Mouse (Mus musculus): ENCODE results near the gene Medag. TPM values are rescaled to one million over a fixed set of nuclear protein-coding genes. Genes with fewer than 3 reads are reported as not detected.

The Medag gene
- polyA plus RNA-seq, 1 experiment from 2014 or later = 1.6 TPM

DNA sequence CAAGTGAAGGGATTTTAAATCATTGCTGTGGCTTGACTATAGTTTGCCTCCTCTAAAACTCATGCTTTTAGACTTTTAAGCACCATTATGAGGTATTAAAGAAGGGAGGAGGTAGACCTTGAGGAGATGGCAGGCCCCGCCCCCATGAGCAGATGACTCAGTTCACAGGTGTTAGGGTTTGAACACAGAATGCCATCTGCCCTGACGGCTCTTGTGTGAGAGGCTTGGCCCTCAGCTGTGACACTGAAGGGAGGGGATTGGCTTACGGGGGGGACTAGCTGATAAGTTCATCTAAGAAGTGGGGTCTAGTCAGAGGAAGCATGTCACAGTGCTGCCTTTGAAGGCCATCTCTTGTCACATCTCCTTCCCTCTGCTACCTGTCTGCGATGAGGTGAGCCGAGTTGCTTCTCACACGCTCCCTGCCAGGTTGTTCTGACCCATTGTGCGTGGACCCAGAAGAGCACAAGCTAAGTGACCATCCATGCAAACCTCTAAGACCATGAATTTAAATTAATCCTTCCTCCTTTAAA lies 10.0 kb upstream of the Medag start:
- 85% methylated on average over 7 of the region's 7 CpGs for WGBS
- ATAC-seq (ENCODE audit: insufficient read depth) = no peak

DNA sequence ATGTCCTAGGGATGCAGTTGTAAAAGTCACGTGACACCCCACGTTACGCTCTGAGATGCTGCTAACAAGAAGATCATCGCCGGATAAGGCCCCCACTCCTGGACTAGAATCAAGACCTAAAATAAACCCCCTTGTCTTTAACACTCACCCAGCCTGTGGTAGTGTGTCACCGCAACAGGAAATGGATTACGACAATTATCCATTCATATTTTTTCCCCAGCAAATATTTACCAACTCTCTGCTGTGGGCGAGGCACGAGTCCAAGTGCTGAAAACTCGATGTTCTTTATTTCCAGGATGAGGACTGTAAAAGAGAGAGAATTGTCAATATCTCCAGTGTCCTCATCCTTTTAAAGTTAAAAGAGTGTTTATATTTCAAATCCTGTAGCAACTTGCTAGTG lies 9.5 kb upstream of the Medag start:
- Histone ChIP-seq H3K4me2 (no peak overlapping the region), H3K36me3 (ENCODE audit: insufficient read depth) (no peaks in the 10 kb centered on the region), H3K4me3 (ENCODE audit: low read depth, low read length) (no peak overlapping the region), H3K27me3 (ENCODE audit: insufficient read depth, low read length) (no peaks in the 10 kb centered on the region), H3K27ac (ENCODE audit: low read depth) (no peak overlapping the region), H3K9me3 (ENCODE audit: low read depth, low read length) (no peaks in the 10 kb centered on the region), H3K9ac (no peak overlapping the region), H3K4me1 (ENCODE audit: insufficient read depth) (peaks cover 6% of the 10 kb centered on the region)
- ATAC-seq (ENCODE audit: insufficient read depth) (no peak), DNase-seq (peak; percentile 50)
- no peak for TF ChIP-seq CTCF (IDR thresholded peaks at IDR 0.05; ENCODE audit: low read depth)
- 37% methylated on average over 10 of the region's 10 CpGs for WGBS

More for the DNA sequence above, 10.0 kb upstream of the Medag start:
- Histone ChIP-seq H3K4me2 (no peak overlapping the region), H3K9ac (no peak overlapping the region), H3K27me3 (ENCODE audit: insufficient read depth, low read length) (no peaks in the 10 kb centered on the region), H3K9me3 (ENCODE audit: low read depth, low read length) (no peaks in the 10 kb centered on the region), H3K4me3 (ENCODE audit: low read depth, low read length) (no peak overlapping the region), H3K36me3 (ENCODE audit: insufficient read depth) (no peaks in the 10 kb centered on the region), H3K4me1 (ENCODE audit: insufficient read depth) (peaks cover 6% of the 10 kb centered on the region), H3K27ac (ENCODE audit: low read depth) (no peak overlapping the region)
- DNase-seq = no peak
- TF ChIP-seq CTCF (IDR thresholded peaks at IDR 0.05; ENCODE audit: low read depth) = no peak

DNA sequence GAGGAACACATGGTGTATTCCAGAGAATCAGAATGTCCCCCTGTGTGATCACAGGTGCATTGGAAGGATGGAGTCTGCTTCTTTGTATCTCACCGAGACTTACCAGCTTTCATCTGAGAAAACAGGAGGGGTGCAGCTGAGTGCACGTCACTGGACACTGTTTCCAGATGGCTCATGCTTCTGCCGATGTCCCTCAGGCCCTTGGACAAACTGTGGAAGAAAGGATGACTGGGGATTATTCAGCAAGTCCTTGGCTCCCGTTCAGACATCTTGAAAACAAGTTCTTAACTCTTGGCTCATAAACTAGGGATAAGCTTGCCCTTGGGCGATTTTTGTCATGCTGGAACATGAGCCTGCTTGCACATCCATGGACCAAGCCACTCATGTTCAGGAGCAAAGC lies 8.2 kb upstream of the Medag start:
- no peaks in the 10 kb centered on the region for H3K9me3 ChIP-seq (ENCODE audit: low read depth, low read length)
- no peak for TF ChIP-seq CTCF (IDR thresholded peaks at IDR 0.05; ENCODE audit: low read depth)
- 47% methylated on average over 5 of the region's 5 CpGs for WGBS
- no peaks in the 10 kb centered on the region for H3K27me3 ChIP-seq (ENCODE audit: insufficient read depth, low read length)
- H3K27ac ChIP-seq (ENCODE audit: low read depth) = no peak overlapping the region
- DNase-seq (peak; percentile 59), ATAC-seq (ENCODE audit: insufficient read depth) (peak; percentile 14; the same call in 1 of the 2 replicates)
- no peak overlapping the region for H3K4me3 ChIP-seq (ENCODE audit: low read depth, low read length)
- H3K4me1 ChIP-seq (ENCODE audit: insufficient read depth) = peaks cover 5% of the 10 kb centered on the region
- no peak overlapping the region for H3K4me2 ChIP-seq
- no peak overlapping the region for H3K9ac ChIP-seq
- no peaks in the 10 kb centered on the region for H3K36me3 ChIP-seq (ENCODE audit: insufficient read depth)

DNA sequence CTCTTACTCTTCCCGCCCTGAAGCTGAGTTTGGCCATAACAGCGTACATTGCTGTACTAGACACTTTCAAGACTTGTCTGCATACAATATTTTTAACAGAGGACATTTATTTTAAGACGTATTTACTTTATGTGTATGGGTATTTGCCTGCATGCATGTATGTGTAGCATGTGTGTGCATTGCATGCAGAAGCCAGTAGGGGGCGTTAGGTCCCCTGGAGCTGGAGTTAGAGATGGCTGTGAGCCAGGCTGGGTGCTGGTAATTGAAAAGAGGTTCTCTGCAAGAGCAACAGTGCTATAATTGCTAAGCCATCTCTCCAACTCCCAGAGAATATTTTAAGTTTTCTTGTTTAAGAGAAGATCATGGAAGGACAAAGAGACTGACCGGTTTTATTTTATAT lies 6.8 kb upstream of the Medag start:
- H3K27ac ChIP-seq (ENCODE audit: low read depth) = no peak overlapping the region
- no peaks in the 10 kb centered on the region for H3K36me3 ChIP-seq (ENCODE audit: insufficient read depth)
- no peak overlapping the region for H3K4me2 ChIP-seq
- WGBS = 80% methylated on average over 5 of the region's 5 CpGs
- ATAC-seq (ENCODE audit: insufficient read depth) (no peak), DNase-seq (no peak)
- no peak overlapping the region for H3K4me3 ChIP-seq (ENCODE audit: low read depth, low read length)
- no peaks in the 10 kb centered on the region; the same call in 1 of the 2 replicates for H3K4me1 ChIP-seq (ENCODE audit: insufficient read depth)
- TF ChIP-seq CTCF (IDR thresholded peaks at IDR 0.05; ENCODE audit: low read depth) = peak; percentile 30
- no peak overlapping the region for H3K9ac ChIP-seq
- no peaks in the 10 kb centered on the region for H3K27me3 ChIP-seq (ENCODE audit: insufficient read depth, low read length)
- H3K9me3 ChIP-seq (ENCODE audit: low read depth, low read length) = no peaks in the 10 kb centered on the region

DNA sequence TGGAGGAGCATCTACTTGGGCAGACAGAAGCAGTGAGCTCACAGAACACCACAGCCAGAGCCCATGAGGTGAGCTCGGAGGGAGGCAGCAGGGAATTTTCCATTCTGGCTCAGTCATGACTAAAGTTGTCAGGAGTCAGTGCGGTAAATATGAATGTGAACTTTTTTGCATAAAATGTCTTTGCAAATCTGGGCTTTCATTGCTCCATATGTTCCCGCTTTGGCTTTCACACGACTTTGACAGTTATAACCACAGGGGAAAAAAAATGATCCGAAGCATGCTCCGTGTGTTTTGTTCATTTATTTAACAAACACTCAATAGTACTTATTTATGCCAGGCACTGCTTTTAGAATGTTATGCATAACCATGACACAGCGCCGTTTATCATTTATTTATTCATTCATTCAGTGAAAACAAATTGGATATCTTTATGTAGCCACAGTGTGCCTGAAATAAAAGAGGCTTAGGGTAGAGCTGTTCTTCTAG lies 4.7 kb upstream of the Medag start:
- H3K4me3 ChIP-seq (ENCODE audit: low read depth, low read length) = no peak overlapping the region
- peaks cover 3% of the 10 kb centered on the region; the same call in 1 of the 2 replicates for H3K4me1 ChIP-seq (ENCODE audit: insufficient read depth)
- H3K27me3 ChIP-seq (ENCODE audit: insufficient read depth, low read length) = no peaks in the 10 kb centered on the region
- DNase-seq (no peak), ATAC-seq (ENCODE audit: insufficient read depth) (no peak)
- H3K4me2 ChIP-seq = no peak overlapping the region
- no peak overlapping the region for H3K27ac ChIP-seq (ENCODE audit: low read depth)
- no peak for TF ChIP-seq CTCF (IDR thresholded peaks at IDR 0.05; ENCODE audit: low read depth)
- WGBS = 64% methylated on average over 8 of the region's 8 CpGs
- H3K36me3 ChIP-seq (ENCODE audit: insufficient read depth) = no peaks in the 10 kb centered on the region
- no peaks in the 10 kb centered on the region for H3K9me3 ChIP-seq (ENCODE audit: low read depth, low read length)
- H3K9ac ChIP-seq = no peak overlapping the region

DNA sequence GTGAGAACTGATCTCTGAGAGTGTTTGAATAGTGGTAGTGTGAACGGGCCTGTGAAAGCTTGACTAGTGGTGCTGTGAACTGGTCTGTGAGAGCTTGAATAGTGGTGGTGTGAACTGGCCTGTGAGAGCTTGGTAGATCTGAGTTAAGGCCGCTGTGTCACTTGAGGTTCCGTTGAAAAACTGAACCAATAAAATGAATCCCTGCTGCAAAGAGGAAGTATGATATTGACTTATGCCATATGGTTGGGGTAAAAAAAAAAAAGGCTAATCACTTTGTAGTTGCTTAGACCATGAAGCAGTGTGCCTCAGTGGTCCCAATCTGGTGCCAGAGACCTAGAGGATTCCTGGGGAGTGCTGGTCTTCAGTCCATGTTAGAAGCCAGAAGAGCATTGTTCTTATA lies 2.0 kb upstream of the Medag start:
- H3K36me3 ChIP-seq (ENCODE audit: insufficient read depth) = no peaks in the 10 kb centered on the region
- H3K4me2 ChIP-seq = no peak overlapping the region
- 81% methylated on average over 3 of the region's 3 CpGs for WGBS
- peaks cover 3% of the 10 kb centered on the region; the same call in 1 of the 2 replicates for H3K4me1 ChIP-seq (ENCODE audit: insufficient read depth)
- ATAC-seq (ENCODE audit: insufficient read depth) = no peak
- no peak overlapping the region for H3K4me3 ChIP-seq (ENCODE audit: low read depth, low read length)
- 0 out of 2 replicates have a peak, but pooled peaks cover 6% of the 10 kb centered on the region for H3K27me3 ChIP-seq (ENCODE audit: insufficient read depth, low read length)
- H3K9me3 ChIP-seq (ENCODE audit: low read depth, low read length) = no peaks in the 10 kb centered on the region
- H3K9ac ChIP-seq = no peak overlapping the region
- TF ChIP-seq CTCF (IDR thresholded peaks at IDR 0.05; ENCODE audit: low read depth) = no peak
- no peak for DNase-seq
- H3K27ac ChIP-seq (ENCODE audit: low read depth) = no peak overlapping the region

DNA sequence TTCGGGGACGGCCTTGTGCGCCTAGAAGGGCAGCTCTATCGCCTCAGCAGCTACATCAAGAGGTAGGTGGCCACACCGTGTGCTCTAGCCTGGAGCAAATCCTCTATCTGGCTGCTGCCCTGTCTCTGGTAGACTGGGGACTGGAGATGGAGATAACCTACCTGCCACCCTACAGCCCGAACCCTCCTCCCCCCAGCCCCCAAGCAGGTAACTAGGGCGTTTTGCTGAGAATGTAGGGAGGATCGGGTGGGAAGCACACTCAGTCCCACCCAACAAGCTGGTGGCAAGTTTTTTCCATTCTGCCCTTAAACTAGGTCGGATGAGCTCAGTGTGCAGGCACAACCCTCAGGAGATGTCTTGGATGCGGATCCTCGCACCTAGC lies 636 bp downstream of the Medag start:
- ATAC-seq (ENCODE audit: insufficient read depth) (0 out of 2 replicates have a peak, but pooled peaks have one; percentile 16), DNase-seq (no peak)
- no peak for TF ChIP-seq CTCF (IDR thresholded peaks at IDR 0.05; ENCODE audit: low read depth)
- H3K27me3 ChIP-seq (ENCODE audit: insufficient read depth, low read length) = 0 out of 2 replicates have a peak, but pooled peaks cover 6% of the 10 kb centered on the region
- no peaks in the 10 kb centered on the region for H3K9me3 ChIP-seq (ENCODE audit: low read depth, low read length)
- H3K4me3 ChIP-seq (ENCODE audit: low read depth, low read length) = peak overlapping the region; percentile 32
- WGBS = 34% methylated on average over 11 of the region's 11 CpGs
- no peak overlapping the region for H3K27ac ChIP-seq (ENCODE audit: low read depth)
- peak overlapping the region; percentile 70 for H3K4me2 ChIP-seq
- H3K9ac ChIP-seq = peak overlapping the region; percentile 48
- peaks cover 3% of the 10 kb centered on the region; the same call in 1 of the 2 replicates for H3K4me1 ChIP-seq (ENCODE audit: insufficient read depth)
- H3K36me3 ChIP-seq (ENCODE audit: insufficient read depth) = no peaks in the 10 kb centered on the region

Measured in lung, embryonic 14.5 days (tissue).